Mouse (Mus musculus): ENCODE data around the gene Nop56. TPM values are rescaled to one million over a fixed set of nuclear protein-coding genes. Genes with fewer than 3 reads are reported as not detected.

Gene Nop56
- polyA plus RNA-seq, 1 experiment from 2014 or later, result 235 TPM

DNA sequence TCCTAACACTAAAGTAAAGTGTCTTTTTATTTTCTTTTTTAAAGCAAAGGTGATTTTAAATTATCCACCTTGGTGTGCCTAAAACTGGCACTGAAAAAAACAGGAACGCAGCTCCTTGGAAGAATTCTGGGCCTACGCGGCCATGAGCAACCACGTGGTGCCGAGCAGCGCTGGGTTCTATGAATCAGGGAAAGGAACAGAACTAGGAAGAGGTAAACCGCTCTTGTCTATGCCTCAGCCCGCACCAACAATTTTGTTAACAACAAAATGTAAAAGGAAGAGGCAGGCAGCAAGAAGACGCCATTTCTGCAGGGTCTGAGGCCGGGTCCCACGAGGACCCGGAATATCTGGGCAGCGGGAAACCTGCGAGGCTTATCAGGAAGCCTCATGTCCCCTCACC lies 498 bp upstream of the Nop56 start:
- ATAC-seq (ENCODE audit: low FRiP score, low TSS enrichment) (peak; percentile 25; the same call in 1 of the 2 replicates), DNase-seq (peak; percentile 64)
- Histone ChIP-seq H3K4me2 (ENCODE audit: low read length) (peak overlapping the region; percentile 95), H3K9me3 (ENCODE audit: control insufficient read depth, low read length) (no peaks in the 10 kb centered on the region), H3K4me1 (ENCODE audit: control insufficient read depth, insufficient read depth, low read length) (peaks cover 15% of the 10 kb centered on the region), H3K27me3 (ENCODE audit: control insufficient read depth, insufficient read depth, low read length) (no peaks in the 10 kb centered on the region), H3K9ac (replicated peaks; ENCODE audit: low read length) (peak overlapping the region; percentile 86), H3K36me3 (ENCODE audit: control insufficient read depth, insufficient read depth, low read length) (peaks cover 34% of the 10 kb centered on the region), H3K4me3 (replicated peaks; ENCODE audit: low read depth, low read length) (peak overlapping the region; percentile 92), H3K27ac (replicated peaks; ENCODE audit: low read depth, low read length) (peak overlapping the region; percentile 91)
- under 1% methylated on average over 14 of the region's 14 CpGs for WGBS

DNA sequence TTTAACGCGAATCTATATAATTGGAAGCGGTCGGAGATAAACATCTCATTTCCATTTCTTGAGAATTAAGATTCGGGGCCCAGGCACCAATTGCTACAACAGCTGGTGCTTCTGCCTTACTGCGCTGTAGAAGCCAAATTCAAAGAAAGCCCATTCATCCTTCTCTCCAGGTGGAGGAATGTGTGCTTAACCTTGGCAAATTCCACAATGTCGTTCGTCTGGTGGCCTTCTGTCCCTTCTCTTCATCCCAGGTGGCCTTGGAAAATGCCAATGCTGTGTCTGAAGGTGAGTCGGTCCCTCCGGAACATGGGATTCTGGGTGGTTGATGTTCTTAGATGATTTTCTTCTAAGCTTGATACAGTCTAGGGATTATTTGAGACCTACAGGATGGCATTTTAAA lies 632 bp downstream of the Nop56 start:
- WGBS, result 3% methylated on average over 10 of the region's 10 CpGs
- H3K9ac ChIP-seq (replicated peaks; ENCODE audit: low read length), result peak overlapping the region; percentile 77
- DNase-seq (no peak), ATAC-seq (ENCODE audit: low FRiP score, low TSS enrichment) (no peak)
- no peaks in the 10 kb centered on the region for H3K27me3 ChIP-seq (ENCODE audit: control insufficient read depth, insufficient read depth, low read length)
- H3K4me1 ChIP-seq (ENCODE audit: control insufficient read depth, insufficient read depth, low read length), result peaks cover 15% of the 10 kb centered on the region
- H3K36me3 ChIP-seq (ENCODE audit: control insufficient read depth, insufficient read depth, low read length), result peaks cover 43% of the 10 kb centered on the region
- peak overlapping the region; percentile 92 for H3K4me3 ChIP-seq (replicated peaks; ENCODE audit: low read depth, low read length)
- peak overlapping the region; percentile 95 for H3K4me2 ChIP-seq (ENCODE audit: low read length)
- H3K9me3 ChIP-seq (ENCODE audit: control insufficient read depth, low read length), result no peaks in the 10 kb centered on the region
- peak overlapping the region; percentile 91 for H3K27ac ChIP-seq (replicated peaks; ENCODE audit: low read depth, low read length)

DNA sequence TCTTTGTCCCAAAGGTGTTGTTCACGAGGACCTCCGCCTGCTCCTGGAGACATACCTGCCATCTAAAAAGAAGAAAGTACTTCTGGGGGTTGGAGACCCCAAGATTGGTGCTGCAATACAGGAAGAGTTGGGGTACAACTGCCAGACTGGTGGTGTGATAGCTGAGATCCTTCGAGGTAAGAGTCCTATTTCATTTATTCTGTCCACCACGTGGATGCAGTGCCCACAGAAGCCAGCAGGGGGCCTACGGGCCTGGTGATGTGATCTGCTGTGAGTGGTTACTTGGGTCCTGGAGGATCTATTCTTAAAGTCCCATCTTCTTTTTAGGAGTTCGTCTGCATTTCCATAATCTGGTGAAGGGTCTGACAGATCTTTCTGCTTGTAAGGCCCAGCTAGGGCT lies 1.4 kb downstream of the Nop56 start:
- H3K36me3 ChIP-seq (ENCODE audit: control insufficient read depth, insufficient read depth, low read length), result peaks cover 51% of the 10 kb centered on the region
- no peaks in the 10 kb centered on the region for H3K9me3 ChIP-seq (ENCODE audit: control insufficient read depth, low read length)
- no peaks in the 10 kb centered on the region for H3K27me3 ChIP-seq (ENCODE audit: control insufficient read depth, insufficient read depth, low read length)
- no peak overlapping the region for H3K27ac ChIP-seq (replicated peaks; ENCODE audit: low read depth, low read length)
- H3K4me3 ChIP-seq (replicated peaks; ENCODE audit: low read depth, low read length), result peak overlapping the region; percentile 92
- H3K4me2 ChIP-seq (ENCODE audit: low read length), result peak overlapping the region; percentile 95
- peaks cover 15% of the 10 kb centered on the region for H3K4me1 ChIP-seq (ENCODE audit: control insufficient read depth, insufficient read depth, low read length)
- H3K9ac ChIP-seq (replicated peaks; ENCODE audit: low read length), result peak overlapping the region; percentile 77; the same call in 1 of the 2 replicates
- WGBS, result 35% methylated on average over 6 of the region's 6 CpGs
- peak; percentile 74 for DNase-seq
- ATAC-seq (ENCODE audit: low FRiP score, low TSS enrichment), result no peak

DNA sequence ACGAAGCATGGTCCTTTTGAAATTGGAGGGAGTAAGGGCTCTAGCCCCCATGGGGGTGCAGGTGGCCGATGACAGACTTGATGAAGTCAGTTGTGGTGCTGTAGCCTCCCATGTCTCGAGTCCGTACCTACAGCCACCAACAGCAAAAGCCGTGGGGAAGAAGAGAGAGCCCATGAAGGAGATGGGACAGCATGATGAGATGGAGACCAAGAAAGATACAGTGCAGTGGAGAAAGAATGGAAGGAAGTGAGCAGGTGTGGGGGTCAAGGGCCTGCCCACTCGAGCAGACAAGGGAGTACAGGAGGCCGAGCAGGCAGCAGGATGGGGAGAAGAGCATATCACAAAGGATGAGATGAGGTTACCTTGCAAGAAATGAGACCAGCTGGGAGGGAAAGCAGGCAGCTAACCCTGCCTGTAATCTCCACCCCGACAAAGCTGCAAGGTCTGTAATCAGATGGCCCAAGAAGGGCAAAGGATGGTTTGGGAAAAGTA lies 5.4 kb downstream of the Nop56 start:
- no peak overlapping the region for H3K27ac ChIP-seq (replicated peaks; ENCODE audit: low read depth, low read length)
- no peak overlapping the region for H3K4me3 ChIP-seq (replicated peaks; ENCODE audit: low read depth, low read length)
- H3K27me3 ChIP-seq (ENCODE audit: control insufficient read depth, insufficient read depth, low read length), result no peaks in the 10 kb centered on the region
- ATAC-seq (ENCODE audit: low FRiP score, low TSS enrichment) (no peak), DNase-seq (no peak)
- no peak overlapping the region for H3K9ac ChIP-seq (replicated peaks; ENCODE audit: low read length)
- no peak overlapping the region for H3K4me2 ChIP-seq (ENCODE audit: low read length)
- H3K9me3 ChIP-seq (ENCODE audit: control insufficient read depth, low read length), result no peaks in the 10 kb centered on the region
- WGBS, result 43% methylated on average over 8 of the region's 8 CpGs
- H3K36me3 ChIP-seq (ENCODE audit: control insufficient read depth, insufficient read depth, low read length), result peaks cover 61% of the 10 kb centered on the region
- H3K4me1 ChIP-seq (ENCODE audit: control insufficient read depth, insufficient read depth, low read length), result peaks cover 17% of the 10 kb centered on the region

DNA sequence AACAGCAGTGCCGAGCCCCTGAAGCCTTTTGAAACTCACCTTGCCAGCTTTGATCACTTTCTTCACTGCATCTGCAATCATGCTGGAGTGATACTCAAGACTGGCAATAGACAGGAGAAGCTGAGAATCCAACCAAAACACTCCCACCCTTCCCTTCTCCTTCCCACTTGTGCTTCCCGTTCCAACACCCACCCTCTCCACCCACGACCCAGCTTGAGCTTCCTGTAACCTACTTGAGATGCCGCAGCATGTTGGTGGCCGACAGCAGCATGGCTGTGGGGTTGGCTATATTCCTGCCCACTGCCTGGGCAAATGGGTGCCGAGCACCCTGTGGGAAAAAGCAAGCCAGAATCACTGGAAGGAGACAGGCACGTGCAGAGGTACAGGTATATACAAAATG lies 6.0 kb downstream of the Nop56 start:
- Histone ChIP-seq H3K9ac (replicated peaks; ENCODE audit: low read length) (no peak overlapping the region), H3K4me1 (ENCODE audit: control insufficient read depth, insufficient read depth, low read length) (peaks cover 22% of the 10 kb centered on the region), H3K27ac (replicated peaks; ENCODE audit: low read depth, low read length) (no peak overlapping the region), H3K4me3 (replicated peaks; ENCODE audit: low read depth, low read length) (no peak overlapping the region), H3K27me3 (ENCODE audit: control insufficient read depth, insufficient read depth, low read length) (no peaks in the 10 kb centered on the region), H3K9me3 (ENCODE audit: control insufficient read depth, low read length) (no peaks in the 10 kb centered on the region), H3K36me3 (ENCODE audit: control insufficient read depth, insufficient read depth, low read length) (peaks cover 61% of the 10 kb centered on the region), H3K4me2 (ENCODE audit: low read length) (no peak overlapping the region)
- 61% methylated on average over 7 of the region's 7 CpGs for WGBS
- no peak for ATAC-seq (ENCODE audit: low FRiP score, low TSS enrichment)
- DNase-seq, result no peak

DNA sequence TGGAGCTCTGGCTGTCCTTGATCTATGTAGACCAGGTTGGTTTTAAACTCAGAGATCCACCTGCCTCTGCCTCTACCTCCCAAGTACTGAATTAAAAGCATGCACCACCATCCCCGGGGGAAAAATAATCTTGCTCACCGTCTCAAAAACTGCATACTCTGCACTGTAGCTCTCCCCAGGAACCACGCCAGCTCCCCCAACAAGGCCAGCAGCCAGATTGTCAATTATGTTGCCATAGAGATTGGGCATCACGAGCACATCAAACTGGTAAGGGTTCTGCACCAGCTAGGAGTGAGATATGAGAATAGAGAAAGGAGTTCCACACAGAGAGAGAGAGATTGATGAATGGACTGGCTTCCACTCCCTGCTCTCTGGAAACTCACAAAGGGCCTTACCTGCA lies 6.6 kb downstream of the Nop56 start:
- no peak overlapping the region for H3K4me2 ChIP-seq (ENCODE audit: low read length)
- H3K27ac ChIP-seq (replicated peaks; ENCODE audit: low read depth, low read length), result no peak overlapping the region
- H3K4me3 ChIP-seq (replicated peaks; ENCODE audit: low read depth, low read length), result no peak overlapping the region
- H3K36me3 ChIP-seq (ENCODE audit: control insufficient read depth, insufficient read depth, low read length), result peaks cover 56% of the 10 kb centered on the region
- H3K9ac ChIP-seq (replicated peaks; ENCODE audit: low read length), result no peak overlapping the region
- no peaks in the 10 kb centered on the region for H3K9me3 ChIP-seq (ENCODE audit: control insufficient read depth, low read length)
- peaks cover 16% of the 10 kb centered on the region for H3K4me1 ChIP-seq (ENCODE audit: control insufficient read depth, insufficient read depth, low read length)
- H3K27me3 ChIP-seq (ENCODE audit: control insufficient read depth, insufficient read depth, low read length), result no peaks in the 10 kb centered on the region
- DNase-seq, result no peak
- no peak for ATAC-seq (ENCODE audit: low FRiP score, low TSS enrichment)
- 74% methylated on average over 4 of the region's 4 CpGs for WGBS

DNA sequence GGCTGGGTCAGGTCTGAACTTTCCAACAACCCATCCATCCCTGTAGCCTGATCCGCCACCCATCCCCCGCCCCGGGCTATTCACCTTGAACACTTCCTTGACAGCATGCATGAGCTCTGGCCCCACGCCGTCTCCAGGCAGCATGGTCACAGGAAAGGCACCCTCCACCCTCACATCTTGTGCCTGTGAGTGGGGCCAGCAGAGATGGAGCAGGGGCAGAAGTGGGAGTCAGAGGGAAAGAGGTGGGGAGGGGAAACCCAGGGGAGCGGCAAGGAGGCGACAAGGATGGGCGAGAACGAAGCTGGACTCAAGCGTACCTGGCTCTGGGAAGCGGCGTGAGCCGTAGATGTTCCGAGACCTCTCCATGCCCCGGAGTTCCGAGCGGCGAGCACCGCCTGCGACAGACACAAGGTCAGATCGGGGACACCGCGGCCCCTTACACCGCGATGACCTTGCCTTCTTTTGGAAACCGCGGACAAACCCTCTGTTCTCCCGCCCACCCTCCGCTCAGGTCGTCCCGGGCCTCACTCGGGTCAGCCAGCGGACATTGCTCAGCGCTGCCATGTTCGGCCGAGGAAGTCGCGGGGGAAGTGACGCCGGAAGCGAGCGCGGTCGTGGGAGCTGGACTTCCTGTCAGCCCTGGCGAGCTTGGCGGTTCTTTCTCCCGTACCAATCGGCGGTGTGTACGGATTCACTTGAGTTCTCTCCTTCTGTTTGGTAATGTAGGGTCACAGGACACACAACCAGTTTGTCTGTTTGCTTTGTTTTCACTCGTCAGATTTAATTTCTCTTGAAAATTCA lies 9.8 kb downstream of the Nop56 start, which contains the start of gene Idh3b:
Gene Idh3b, minus strand, starts transcription at position 694 of the 801 bp plus-strand sequence.
- Histone ChIP-seq H3K27ac (replicated peaks; ENCODE audit: low read depth, low read length) (peak within 1 kb of the TSS; percentile 67), H3K4me3 (replicated peaks; ENCODE audit: low read depth, low read length) (peak within 1 kb of the TSS; percentile 81), H3K4me2 (ENCODE audit: low read length) (peak within 1 kb of the TSS; percentile 97), H3K9me3 (ENCODE audit: control insufficient read depth, low read length) (no peaks in the 10 kb centered on the region), H3K27me3 (ENCODE audit: control insufficient read depth, insufficient read depth, low read length) (no peaks in the 10 kb centered on the region), H3K36me3 (ENCODE audit: control insufficient read depth, insufficient read depth, low read length) (peaks cover 26% of the 10 kb centered on the region), H3K9ac (replicated peaks; ENCODE audit: low read length) (peak within 1 kb of the TSS; percentile 76), H3K4me1 (ENCODE audit: control insufficient read depth, insufficient read depth, low read length) (peaks cover 13% of the 10 kb centered on the region)
- under 1% methylated on average over 51 of the region's 51 CpGs for WGBS
- DNase-seq (peak; percentile 94), ATAC-seq (ENCODE audit: low FRiP score, low TSS enrichment) (peak; percentile 86)

DNA sequence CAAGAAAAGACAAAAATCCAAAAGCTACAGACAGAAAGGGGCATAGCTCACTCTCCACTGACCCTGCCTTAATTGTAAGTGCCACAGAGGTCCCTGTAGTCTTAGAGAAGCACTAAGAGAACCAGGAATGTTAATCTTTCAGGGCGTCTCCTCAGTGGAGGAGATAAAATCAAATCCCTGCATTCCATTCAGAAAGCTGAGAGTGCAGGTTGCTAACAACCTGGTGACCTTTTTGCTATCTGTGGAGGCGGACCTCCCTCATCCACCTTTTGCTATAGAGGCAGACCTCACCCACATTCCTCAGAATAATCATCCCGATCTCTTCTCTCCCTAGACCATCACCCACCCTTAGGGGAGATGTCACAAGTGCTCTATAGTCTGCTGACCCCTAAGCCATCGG lies 14.9 kb downstream of the Nop56 start:
- Histone ChIP-seq H3K27ac (replicated peaks; ENCODE audit: low read depth, low read length) (no peak overlapping the region), H3K4me3 (replicated peaks; ENCODE audit: low read depth, low read length) (no peak overlapping the region), H3K4me2 (ENCODE audit: low read length) (no peak overlapping the region), H3K9me3 (ENCODE audit: control insufficient read depth, low read length) (no peaks in the 10 kb centered on the region), H3K27me3 (ENCODE audit: control insufficient read depth, insufficient read depth, low read length) (no peaks in the 10 kb centered on the region), H3K4me1 (ENCODE audit: control insufficient read depth, insufficient read depth, low read length) (peaks cover 18% of the 10 kb centered on the region), H3K9ac (replicated peaks; ENCODE audit: low read length) (no peak overlapping the region), H3K36me3 (ENCODE audit: control insufficient read depth, insufficient read depth, low read length) (no peaks in the 10 kb centered on the region)
- DNase-seq, result no peak
- WGBS, result 66% methylated on average over 4 of the region's 4 CpGs
- ATAC-seq (ENCODE audit: low FRiP score, low TSS enrichment), result no peak

DNA sequence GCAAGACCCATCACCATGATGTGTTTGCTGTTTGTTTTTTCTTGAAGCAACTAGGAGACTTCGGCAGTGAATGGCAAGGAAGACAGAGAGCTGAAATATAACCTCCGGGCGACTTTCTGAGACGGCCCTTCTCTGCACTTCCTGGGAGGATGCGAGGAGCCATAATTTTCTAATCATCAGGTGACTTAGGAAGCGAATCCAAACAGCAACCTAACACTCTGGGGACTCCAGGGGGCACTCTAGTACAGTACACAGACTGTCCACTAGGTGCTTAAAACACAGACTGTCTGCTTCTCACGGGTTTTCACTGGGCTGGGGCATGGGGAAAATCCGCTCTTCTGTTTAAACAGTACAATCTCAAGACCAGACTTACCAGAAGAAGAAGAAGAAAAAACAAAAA lies 17.2 kb downstream of the Nop56 start:
- Histone ChIP-seq H3K27me3 (ENCODE audit: control insufficient read depth, insufficient read depth, low read length) (no peaks in the 10 kb centered on the region), H3K4me3 (replicated peaks; ENCODE audit: low read depth, low read length) (no peak overlapping the region), H3K9me3 (ENCODE audit: control insufficient read depth, low read length) (no peaks in the 10 kb centered on the region), H3K36me3 (ENCODE audit: control insufficient read depth, insufficient read depth, low read length) (no peaks in the 10 kb centered on the region), H3K27ac (replicated peaks; ENCODE audit: low read depth, low read length) (no peak overlapping the region), H3K4me1 (ENCODE audit: control insufficient read depth, insufficient read depth, low read length) (peaks cover 22% of the 10 kb centered on the region; the same call in 1 of the 2 replicates), H3K9ac (replicated peaks; ENCODE audit: low read length) (no peak overlapping the region), H3K4me2 (ENCODE audit: low read length) (peak overlapping the region; percentile 18)
- WGBS, result 21% methylated on average over 8 of the region's 8 CpGs
- peak; percentile 35; the same call in 1 of the 2 replicates for ATAC-seq (ENCODE audit: low FRiP score, low TSS enrichment)
- DNase-seq, result peak; percentile 89
